Mouse (Mus musculus): ENCODE data around the gene Gm20897.
"Not testable (repeated sequence)": the region's sequence is repeated elsewhere in the genome, so short reads cannot be mapped to it uniquely, and the experiment has no call there.

DNA sequence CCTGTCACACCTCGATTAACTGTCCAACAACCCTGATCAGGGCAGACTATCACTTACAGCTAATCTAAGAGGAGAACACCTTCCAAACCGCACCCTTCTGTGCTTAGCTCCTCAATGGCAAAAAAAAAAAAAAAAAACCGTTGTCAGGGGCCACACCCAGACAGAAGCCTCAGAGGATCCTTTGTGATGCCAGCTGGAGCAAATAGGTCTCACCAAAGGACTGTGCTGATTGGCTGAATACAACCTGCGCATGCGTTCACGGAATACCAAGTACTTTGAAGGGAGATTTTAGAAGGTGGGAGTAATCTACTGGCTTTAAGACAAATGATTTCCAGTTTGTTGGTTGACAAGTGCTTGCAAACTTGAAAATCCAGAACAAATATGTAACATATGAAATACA, at the start of gene Gm20897:
- TF ChIP-seq EP300 (IDR thresholded peaks at IDR 0.05; ENCODE audit: low read length); CTCF (conservative IDR thresholded peaks at IDR 0.05 in 1 of 2, IDR thresholded peaks at IDR 0.05 in 1 of 2; ENCODE audit: low read depth in 2 of 2, low read length in 2 of 2); TCF12 (IDR thresholded peaks at IDR 0.05; ENCODE audit: low read depth, low read length): not testable (repeated sequence)
